Mouse (Mus musculus) adrenal gland, postnatal 4 days (tissue): ENCODE results near the gene Adgrg4. TPM values are rescaled to one million over a fixed set of nuclear protein-coding genes. Genes with fewer than 3 reads are reported as not detected.

Experiments used
- DNase-seq, 2 experiments: peaks; one replicate each; pipeline ENCODE4 v3.0.0; 2021 to 2022; ENCODE audit warnings: low spot score in 2 of 2, mixed read lengths in 2 of 2
- long read RNA-seq, 2 experiments: library from polyadenylated mRNA; stranded (forward); transcript quantifications; one replicate each; pipeline ENCODE4 v2.0.0; 2021
- total RNA-seq, 2 experiments: library from RNA; stranded (reverse); gene quantifications; 2 replicates each; pipeline ENCODE4 v1.2.3; 2021

The Adgrg4 gene
- total RNA-seq = not detected
- long read RNA-seq, experiment 1 = 0 reads
- long read RNA-seq, experiment 2 = 0 reads

- no peak for DNase-seq
These were observed at the start of gene Adgrg4 for GRCm38 (mm10) chrX:56869863-56870262. TSS of gene Adgrg4 (plus strand) at chrX:56870163.

DNA sequence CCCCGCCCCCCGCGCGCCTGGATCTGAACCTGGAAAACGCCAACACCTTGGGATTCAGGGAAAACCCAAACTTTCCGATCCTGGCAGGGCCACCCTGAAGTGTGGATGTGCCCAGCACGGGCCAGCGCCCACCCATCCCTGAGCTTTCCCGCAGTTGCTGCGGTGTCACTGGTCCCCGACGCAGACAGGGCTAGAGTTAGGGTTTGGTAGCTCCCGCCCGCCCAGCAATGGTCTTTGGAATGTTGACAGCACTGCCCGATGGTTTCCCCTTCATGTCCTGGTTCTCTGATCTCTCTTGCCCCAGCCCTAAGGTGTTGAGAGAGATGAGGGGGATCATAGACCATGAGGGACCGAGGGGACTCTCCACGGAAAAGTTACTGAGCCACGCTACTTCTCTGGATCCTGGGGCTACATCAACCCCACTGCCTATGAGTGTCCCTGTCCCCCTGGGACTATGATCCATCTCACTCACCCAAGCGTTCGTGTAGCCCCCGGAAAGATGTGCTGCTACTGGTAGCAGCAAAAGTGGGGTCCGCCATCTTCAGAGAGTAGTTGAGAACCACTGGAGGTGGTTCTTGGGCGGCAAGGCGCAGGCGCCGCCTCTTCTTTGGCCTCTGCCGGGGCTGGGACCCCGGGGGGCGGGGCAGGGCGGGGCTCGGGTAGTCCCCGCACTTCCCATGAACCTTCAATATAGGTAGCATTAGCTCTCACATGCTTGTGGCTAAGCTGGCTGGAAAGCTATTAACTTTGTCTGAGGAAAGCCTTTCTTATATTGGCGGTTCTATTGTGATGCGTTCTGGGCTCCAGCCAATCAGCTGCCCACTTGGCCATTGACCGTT lies 48.0 kb upstream of the Adgrg4 start, which contains the start of gene Map7d3:
Gene Map7d3, minus strand, starts transcription at position 562 of the 839 bp plus-strand sequence.
- DNase-seq = no peak

DNA sequence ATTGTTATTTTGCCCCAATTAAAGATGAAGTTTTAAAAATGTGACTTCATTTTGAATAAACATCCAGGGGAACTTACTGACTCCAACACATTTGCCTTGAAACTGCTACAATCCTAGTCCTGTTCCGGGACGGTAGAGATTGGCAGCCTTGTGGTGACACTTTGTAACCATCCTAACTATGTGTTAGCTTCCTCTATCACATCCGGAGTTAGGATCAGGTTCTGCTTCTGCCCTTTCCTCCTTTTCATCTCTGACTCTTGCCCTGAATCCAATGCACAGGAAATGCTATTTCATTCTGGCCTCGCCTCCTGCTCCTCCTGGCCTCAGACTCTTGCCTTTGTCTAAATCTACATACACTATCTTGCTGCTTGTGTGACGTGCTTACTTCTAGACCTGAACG lies 42.5 kb upstream of the Adgrg4 start:
- DNase-seq = no peak

DNA sequence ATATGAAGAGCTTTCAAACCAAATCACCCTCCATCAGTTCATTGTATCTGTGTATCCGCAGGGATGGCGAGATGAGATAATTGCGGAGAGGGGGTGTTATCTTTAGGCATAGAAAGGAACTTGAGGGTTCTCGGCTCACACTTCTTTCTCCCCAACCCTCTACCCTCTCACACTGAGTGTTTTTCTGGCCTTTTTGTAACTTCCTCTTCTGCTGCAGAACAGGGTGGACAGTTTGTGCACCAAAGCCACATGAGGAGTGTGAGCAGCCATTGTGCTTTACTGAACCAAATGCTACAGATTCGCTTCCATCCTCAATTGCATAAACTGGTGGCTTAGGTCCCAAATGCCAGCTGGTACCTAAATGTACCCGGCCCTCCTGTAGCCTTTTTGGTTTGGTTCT lies 34.1 kb upstream of the Adgrg4 start:
- no peak for DNase-seq

DNA sequence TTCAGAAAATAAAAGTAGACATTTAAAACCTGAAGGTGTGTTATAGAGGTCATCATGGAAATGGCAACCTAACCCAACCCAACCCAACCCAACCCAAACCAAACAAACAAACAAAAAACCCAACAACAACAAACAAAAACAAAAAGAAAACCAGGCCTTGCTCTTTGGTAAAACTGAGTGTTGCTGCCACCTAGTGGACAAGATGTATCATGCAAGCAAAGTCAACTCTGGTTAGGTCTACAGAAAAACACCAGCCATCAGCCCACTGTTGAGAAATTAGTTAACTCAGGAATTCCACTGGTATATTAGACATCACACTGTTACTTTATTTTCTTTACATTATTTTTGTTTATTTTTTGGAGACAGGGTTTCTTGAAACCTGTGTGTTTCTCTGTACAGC lies 30.6 kb upstream of the Adgrg4 start:
- no peak for DNase-seq

DNA sequence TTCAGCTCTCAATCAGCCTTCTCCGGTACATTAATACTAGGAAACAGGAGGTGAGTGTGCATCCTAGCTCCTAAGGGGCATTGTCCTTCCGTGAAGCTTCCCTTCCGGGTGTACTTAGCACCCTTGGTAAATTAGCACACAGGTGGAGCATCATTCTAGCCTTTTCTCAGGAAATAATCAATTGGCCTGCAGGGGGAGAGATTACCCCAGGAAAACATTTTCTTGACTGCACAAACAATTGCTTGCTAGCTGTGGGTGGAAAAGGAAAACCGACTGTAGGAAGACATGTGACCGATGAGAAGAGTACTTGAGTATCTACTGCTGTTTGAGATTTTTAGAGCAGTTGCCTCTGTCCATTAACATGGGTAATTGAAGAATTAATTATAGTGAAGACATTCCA lies 28.7 kb upstream of the Adgrg4 start:
- DNase-seq = no peak

DNA sequence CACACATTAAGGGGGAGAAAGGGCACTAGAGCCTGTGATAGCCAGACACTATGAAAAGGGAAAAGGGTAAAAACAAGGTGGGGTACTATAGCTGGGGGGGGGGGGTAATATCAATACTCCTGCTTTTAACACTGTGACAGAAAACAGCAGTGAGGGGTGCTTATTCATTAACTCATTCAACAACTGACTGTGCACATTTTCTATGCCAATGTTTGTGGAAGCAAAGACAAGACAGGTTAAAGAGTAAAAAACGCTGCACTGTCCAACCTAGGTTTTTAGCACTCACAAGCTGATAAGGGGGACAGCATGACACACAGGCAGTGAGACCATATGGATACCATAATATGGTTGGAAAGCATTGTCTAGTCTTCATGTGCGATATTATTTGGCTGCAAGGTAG lies 142.9 kb downstream of the Adgrg4 start:
- no peak for DNase-seq

DNA sequence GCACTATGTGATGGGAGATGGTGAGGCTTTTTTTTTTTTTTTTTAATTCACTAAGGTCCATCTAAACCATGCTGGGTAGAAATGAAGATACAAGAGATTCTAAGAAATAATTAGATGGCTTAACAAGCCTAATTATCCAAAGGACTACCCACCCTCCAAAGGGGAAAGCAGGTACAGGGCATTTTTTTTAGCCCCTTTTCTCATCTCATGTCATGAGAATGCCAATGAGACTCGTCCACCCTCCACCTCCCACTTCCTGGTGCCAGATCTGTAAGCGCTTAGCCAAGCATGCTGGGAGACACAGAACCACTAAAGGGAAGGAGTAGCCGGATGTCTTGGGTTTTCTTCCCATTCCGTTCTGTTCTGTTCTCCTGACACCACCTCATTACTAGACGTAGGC lies 172.8 kb downstream of the Adgrg4 start, which contains the start of gene Brs3:
Gene Brs3, plus strand, starts transcription at position 301 of the 400 bp plus-strand sequence.
- no peak for DNase-seq

DNA sequence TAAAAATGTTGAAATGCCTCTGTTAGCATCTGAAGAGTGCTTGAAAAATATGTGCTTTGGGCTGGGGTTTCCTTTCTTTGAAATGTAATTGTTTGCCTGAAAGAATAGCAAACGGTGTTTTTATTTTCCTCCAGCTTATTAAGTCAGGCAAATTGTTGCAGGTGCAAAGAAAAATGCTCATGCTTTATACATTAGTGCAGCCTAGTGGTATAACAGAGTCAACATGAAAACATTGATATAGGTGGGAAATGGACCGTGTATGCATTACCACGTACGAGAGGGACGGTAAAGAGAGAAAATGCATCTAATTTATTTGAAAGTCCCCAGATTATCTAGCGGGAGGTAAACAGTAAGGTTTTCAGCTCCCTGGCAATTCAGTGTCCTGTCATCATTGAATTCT lies 173.9 kb downstream of the Adgrg4 start:
- no peak for DNase-seq

Other genes starting within 250 kb of the Adgrg4 start
- 100 to 1,000 TPM in 1 of 2 experiments, 10 to 100 TPM in 1; 56.5 to 130 TPM for gene Fhl1, start 138.4 kb upstream of the Adgrg4 start, total RNA-seq
- gene Map7d3, start 47.8 kb upstream of the Adgrg4 start, total RNA-seq = 1 to 10 TPM; 3.9 to 5.6 TPM
- gene Brs3, start 172.9 kb downstream of the Adgrg4 start, total RNA-seq = not detected
- gene Htatsf1, start 183.4 kb downstream of the Adgrg4 start, total RNA-seq = 10 to 100 TPM; 49.7 to 53.2 TPM
- not detected for gene Vgll1, start 217.9 kb downstream of the Adgrg4 start, total RNA-seq